Mouse (Mus musculus): Measurements from ENCODE around the gene Arsg.

Gene Arsg

GRCm38 (mm10) chr11:109494890-109495770, 22.0 kb downstream of the Arsg start:
- peak; percentile 74 to 76 for DNase-seq (ENCODE audit: low spot score in 2 of 2)

DNA sequence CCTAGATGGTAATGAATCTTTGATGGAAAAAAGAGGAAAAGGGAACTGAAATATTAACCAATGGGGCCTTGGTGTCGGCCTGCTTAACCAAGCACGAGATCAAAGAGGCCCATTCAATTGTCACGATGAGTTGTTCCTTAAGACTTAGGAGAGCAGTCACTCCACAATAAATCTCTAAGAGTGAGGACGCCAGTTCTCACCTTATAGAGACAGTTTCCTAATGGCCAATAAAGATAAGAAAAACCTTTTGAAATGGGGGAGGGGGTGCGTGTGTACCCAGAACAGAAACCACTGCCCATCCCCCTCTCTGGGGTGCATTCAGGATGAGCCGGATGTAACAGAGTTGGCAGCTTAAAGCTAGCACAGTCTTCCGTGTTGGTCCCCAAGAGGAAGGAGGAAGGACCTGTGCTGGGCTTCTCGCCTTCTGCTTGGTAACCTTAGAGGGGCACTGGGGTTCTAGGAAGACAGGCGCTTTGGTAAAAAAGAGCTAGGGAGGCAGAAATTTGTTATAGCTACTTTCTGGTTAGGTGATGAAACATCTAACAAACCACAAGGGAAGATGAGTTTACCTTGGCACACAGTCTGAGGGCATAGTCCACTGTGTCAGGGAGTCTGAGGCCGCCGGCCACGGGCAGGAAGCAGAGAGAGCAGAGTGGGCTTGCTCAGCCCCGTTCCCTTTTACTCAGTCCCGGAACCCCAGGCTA, 22.7 kb downstream of the Arsg start:
- peak; percentile 52 to 53 for DNase-seq (ENCODE audit: low spot score in 2 of 2)

- DNase-seq (ENCODE audit: low spot score in 2 of 2) = no peak
These were observed 23.4 kb downstream of the Arsg start for GRCm38 (mm10) chr11:109496475-109496993.

GRCm38 (mm10) chr11:109496996-109497714, 24.0 kb downstream of the Arsg start:
- no peak for DNase-seq (ENCODE audit: low spot score in 2 of 2)

- no peak for DNase-seq (ENCODE audit: low spot score in 2 of 2)
These were observed 24.8 kb downstream of the Arsg start for GRCm38 (mm10) chr11:109497990-109498389.

- no peak for DNase-seq (ENCODE audit: low spot score in 2 of 2)
These were observed 27.0 kb downstream of the Arsg start for GRCm38 (mm10) chr11:109500206-109500605.

DNA sequence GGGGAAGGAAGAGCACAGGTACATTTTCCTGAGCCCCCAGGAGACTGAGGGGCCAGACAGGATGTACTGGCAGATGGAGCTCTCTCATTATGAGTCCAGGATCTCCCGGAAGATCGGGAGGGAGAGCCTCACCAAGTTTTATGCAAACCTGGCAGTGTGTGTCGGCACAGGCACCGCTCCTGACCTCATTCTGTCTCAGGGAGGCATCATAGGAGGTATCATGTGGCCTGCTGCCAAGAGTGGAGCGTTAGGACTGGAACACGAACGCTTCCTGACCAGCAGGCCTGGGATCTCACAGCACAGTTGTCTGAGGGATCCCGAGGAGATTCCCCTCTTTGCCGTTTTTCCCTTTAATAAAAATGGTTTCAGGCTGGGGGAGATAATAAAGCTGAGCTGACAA, 31.8 kb downstream of the Arsg start:
- no peak for DNase-seq (ENCODE audit: low spot score in 2 of 2)

DNA sequence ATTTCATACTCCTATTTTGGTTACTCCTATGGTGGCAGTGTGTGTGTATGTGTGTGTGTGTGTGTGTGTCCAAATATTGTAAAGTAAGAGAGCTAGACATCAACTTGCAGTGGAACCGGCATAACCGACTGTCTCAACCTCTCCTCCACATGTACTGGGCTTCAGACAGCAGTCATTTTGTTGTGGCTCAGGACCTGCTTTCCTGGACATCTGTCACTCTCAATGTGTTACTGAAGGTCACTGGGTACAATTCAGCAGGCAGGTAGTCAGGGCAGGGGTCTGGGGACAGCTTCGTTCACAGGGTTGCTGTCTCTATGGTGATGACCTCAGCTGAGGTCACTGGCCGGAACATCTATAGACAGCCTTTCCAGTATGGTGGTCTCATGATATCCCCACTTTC, 32.6 kb downstream of the Arsg start:
- DNase-seq (ENCODE audit: low spot score in 2 of 2) = no peak

DNA sequence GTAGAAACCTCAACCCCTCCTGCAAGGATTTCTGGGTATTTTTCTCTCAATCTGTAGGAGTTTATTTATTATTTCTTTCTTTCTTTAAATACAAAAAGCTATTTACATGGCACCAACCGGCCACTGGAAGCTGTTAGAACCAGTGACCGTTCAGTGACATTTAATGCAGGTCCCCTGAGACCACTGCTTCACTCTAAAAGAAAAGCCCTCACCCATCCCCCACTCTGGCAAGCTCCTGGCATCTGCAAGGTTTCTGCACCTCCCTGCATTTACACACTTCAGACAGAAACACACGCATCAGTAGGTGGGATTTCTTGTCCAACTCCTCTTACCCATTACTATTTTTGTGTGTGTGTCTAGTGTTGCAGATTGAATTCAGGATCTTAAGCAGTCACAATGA, 33.9 kb downstream of the Arsg start:
- no peak for DNase-seq (ENCODE audit: low spot score in 2 of 2)

GRCm38 (mm10) chr11:109512995-109513675, 40.0 kb downstream of the Arsg start:
- DNase-seq (ENCODE audit: low spot score in 2 of 2) = no peak

DNA sequence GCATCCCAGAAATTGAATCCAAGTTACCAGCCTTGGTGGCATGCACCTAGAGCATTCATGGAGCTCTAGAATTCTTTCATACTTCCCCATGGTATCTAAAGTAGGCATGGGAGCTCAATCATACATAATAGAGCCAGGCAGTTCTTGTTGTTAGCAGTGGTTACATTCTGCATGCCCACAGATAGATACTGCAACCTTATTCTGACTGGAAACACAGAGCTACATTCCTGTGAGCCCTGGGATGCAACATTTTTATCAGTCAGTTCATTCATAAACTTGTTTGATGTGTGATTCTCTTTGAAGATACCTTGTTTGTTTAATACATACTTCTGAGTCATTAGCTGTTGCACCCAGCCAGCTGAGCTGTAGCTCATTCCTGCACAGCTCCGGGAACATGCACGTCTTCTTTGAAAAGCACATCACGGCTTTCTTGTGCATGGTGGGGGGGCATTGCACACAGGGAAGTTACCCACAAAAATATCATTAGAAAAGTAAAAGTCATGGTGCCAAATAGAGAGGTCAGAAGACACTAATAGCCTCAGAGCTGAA, 41.0 kb downstream of the Arsg start:
- no peak for DNase-seq (ENCODE audit: low spot score in 2 of 2)

DNA sequence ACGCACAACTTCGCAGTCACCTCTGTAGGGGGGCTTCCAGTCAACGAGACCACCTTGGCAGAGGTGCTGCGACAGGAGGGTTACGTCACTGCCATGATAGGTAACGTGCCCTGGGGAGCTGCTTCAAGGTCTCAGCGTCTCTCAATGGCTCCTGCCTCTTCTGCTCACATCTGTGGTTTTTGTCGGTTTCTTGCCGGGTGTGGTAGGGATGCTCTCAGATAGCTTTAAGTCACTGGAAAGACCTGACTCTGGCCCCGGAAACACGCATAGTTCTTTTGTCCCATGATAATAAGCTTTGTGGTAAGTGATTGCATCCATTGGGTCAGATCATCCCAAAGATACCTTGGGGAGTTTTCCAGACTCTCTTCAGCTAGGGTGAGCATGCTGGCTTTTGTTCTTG, 44.2 kb downstream of the Arsg start:
- DNase-seq (ENCODE audit: low spot score in 2 of 2) = no peak

DNA sequence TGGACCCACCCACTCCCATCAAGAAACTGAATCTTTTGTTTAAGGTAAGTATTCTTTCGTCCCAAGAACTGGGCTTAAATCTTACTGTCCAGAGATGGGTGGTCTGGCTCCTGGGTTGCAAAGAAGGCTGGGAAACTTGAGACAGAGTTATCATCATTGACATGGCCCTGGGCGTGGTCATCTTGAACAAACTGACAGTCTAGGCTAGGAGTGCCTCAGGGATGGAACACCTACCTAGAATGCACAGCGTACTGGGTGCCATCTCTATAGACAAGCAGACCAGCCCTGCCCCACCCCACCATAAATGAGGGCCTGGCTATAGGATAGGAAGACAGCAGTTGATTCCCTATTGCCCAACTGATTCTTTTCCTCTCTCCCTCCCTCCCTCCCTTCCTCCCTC, 44.6 kb downstream of the Arsg start:
- peak in 1 of 2 experiments; percentile 27 for DNase-seq (ENCODE audit: low spot score in 2 of 2)

DNA sequence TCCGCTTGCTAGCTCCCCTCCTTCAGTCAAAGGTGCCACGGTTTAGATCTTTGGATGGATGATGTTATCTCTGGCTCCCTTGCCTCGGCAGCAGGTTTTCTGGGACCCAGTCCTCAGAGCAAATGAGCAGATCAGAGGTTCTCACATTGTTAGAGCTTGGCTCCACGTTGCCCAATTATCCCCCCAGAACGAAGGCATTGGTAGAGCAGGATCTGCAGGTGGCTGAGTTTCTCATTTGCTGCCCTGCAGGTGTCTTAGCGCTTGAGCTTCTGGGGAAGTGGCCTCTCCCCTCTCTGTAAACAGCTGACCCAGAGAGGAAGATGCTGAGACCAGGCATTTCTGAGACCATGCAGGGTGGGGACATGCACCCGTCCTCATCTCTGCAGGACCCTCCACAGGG, 47.8 kb downstream of the Arsg start:
- DNase-seq (ENCODE audit: low spot score in 2 of 2) = no peak

DNA sequence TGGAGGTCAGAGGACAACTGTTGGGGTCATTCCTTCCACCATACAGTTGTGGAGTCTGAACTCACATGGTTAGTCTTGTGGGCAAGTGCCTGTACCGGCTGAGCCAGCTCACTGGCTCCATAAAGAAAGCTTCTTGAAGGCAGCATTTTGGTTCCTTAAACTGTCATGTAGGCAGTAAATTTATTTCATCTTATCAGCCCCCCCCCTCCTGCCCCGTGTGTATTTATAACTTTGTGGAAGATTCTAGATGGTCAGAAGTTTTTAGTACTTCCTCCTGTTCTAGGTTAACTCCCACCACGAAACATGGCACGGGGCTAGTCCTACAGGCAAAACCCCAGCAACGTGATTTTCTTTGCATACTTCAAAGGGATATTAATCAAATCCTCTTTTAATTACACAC, 51.7 kb downstream of the Arsg start:
- no peak for DNase-seq (ENCODE audit: low spot score in 2 of 2)

DNA sequence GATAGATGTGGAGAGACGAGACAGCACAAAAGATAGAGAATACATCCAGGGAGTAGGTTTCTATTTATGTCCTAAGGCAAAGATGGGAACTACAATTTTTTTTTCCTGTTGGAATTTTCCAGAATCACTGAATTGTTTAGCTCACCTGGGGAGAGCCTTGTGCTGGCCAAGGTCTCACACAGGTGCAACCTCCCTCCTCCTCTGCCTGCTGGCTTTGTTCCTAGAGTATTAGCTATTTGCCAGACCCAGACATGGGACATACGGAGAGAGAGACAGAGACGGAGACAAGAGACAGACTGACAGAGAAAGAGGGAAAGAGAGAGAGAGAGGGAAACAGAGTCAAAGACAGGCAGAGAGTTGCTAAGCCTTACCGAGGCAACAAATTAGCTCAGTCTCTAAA, 52.4 kb downstream of the Arsg start:
- DNase-seq (ENCODE audit: low spot score in 2 of 2) = no peak

DNA sequence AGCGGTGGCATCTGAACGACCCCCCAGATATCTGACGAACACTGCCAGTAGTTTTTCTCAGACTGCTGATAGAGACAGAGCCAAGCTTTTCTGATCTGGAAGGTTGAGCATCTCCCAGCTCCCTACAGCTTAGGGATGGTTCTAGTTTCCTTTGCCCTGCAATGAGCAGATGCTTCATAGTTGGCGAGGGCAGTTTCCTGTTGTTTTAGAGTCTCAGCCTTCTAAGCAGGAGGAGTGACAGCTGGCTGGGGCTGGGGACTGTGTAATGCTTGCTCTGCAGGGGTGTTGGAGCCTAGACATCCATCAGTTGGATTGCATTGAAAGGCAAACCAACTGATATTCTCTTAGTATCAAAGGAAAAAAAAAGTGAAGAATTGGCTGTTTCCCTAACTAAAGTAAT, 56.9 kb downstream of the Arsg start:
- DNase-seq (ENCODE audit: low spot score in 2 of 2) = no peak

GRCm38 (mm10) chr11:109535966-109536365, 62.8 kb downstream of the Arsg start:
- no peak for DNase-seq (ENCODE audit: low spot score in 2 of 2)

GRCm38 (mm10) chr11:109536939-109537338, 63.8 kb downstream of the Arsg start:
- DNase-seq (ENCODE audit: low spot score in 2 of 2) = no peak

DNA sequence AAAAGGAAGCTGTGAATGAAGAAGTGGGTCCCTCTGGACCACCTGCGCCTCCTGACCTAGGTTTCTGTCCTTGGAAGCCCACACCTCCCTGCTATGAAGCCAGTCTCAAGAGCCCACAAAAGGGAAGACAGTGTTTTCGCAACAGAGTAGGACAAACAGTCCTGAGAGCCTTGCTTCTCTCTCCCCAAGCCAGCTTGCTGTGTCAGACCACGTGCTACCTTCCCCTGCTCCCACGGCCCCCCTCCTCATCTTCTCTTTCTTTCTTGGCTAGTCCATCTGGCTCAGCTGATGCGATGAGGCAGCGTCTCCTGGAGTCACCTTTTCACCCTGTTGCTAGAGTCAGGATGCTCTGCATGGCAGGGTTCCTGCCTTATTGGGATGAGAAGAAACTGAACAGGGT, 66.1 kb downstream of the Arsg start:
- no peak for DNase-seq (ENCODE audit: low spot score in 2 of 2)

- DNase-seq (ENCODE audit: low spot score in 2 of 2) = no peak
These were observed 70.3 kb downstream of the Arsg start for GRCm38 (mm10) chr11:109543466-109543865.

Data from spleen, postnatal 36 days (tissue).